Mouse (Mus musculus) NIH3T3 (cell line): ENCODE data around the gene Pcdh7.
A peak's percentile ranks its signal among the peaks of the same experiment; 100 is the strongest.
"Not testable (repeated sequence)": the region's sequence is repeated elsewhere in the genome, so short reads cannot be mapped to it uniquely, and the experiment has no call there.

ENCODE experiments used
- DNase-seq: peaks from one replicate; pipeline ENCODE4 v3.0.0-alpha.2; 2012; ENCODE audit warnings: low read depth

The Pcdh7 gene

DNA sequence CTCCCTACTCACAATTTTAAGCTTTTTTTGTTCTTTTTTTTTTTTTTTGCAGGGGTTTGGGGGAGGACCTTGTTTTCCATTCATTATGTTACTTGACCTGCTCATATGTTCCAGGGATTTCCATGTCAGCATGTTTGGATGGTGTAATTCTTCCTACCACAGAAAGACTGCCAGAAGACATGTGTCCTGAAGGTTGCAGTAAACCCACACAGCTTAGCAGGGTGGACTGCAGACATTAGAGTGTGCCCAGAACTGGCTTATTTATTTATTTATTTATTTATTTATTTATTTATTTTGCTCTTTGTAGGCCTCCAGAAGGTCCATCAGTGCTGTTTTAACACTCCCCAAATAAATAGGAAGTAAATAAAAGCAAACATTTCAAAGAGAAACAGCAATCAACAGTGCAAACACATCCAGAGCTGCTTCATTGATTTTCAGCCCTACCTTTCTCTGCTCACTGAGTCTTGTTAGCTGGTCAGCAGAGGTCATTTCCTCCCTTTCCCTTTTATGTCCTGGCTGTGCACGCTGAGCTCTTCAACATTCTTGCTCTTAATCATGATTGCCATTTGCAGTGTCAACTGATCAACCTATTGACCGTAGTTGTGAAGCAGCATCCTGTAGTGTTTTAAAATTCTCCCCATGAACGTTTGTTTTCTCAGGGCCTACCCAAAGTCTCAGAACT, 401.3 kb downstream of the Pcdh7 start:
- DNase-seq = no peak

DNA sequence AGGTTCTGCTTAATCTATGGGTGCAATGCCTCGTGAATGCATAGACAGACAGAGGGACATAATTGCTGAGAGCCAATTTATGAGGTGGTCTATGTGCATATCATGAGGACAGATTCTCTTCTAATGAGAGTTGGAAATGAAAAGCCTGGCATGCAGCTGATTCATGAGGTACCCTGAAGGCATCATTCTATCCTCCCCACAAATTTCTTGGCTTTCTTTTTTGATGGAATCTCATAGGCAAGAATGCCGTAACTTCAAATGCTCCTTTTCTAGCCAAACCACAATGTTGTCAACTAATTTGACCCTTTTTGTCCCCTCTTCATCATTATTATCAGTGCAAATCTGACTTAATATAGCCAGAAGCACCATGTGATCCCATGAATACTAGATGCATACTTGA, 426.1 kb downstream of the Pcdh7 start:
- DNase-seq = peak; percentile 3

DNA sequence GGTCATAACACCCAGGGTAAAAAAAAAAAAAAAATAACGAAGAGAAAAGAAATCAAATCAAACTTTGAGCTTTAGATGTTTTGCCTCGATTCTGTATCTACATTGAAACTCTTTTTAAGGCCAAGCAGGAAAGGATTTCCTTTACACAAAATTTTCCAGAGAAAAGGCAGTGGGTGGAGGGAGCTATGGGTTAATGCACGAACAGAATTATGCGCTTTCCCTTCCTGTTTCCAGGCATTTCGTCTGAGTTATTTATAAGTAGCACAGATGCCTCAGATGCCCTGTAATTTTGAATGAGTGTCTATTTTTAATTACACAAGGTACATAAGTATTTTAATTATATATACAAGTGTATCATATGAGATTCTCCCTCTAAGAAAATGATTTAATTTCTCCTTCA, 436.2 kb downstream of the Pcdh7 start:
- no peak for DNase-seq

DNA sequence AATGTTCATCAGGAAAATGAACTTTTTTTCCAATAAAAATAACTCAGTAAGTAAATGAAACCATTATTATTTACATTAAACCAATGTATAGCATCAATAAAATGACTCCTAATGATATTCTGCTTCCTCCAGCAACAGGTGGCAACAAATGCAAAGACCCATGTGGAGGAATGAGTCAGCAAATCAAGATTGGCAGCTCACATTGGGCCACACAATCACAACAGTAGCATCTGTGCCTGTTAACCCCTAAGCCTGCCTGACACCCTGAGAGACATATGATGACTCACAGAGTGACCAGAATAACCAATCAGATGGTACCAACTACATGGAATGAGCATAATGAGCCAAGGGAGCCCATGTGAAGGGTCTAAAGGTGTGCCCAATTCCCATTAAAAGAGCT, 454.5 kb downstream of the Pcdh7 start:
- no peak for DNase-seq

DNA sequence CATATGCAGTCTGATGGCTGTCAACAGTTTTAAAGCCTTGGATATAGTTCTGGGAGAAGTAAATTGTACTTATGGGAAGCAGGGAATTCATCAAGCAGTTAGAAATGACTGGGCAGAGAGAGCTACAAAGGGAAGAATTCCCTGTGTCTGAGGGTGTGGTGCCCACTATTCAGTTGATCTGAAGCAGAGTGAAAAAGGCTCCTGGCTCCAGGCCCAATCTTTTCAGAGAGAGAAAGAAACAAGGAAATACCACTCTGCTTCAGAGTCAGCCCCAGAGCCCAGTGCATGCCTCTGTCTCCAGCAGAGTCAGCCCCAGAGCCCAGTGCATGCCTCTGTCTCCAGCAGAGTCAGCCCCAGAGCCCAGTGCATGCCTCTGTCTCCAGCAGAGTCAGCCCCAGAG, 456.6 kb downstream of the Pcdh7 start:
- DNase-seq = not testable (repeated sequence)

DNA sequence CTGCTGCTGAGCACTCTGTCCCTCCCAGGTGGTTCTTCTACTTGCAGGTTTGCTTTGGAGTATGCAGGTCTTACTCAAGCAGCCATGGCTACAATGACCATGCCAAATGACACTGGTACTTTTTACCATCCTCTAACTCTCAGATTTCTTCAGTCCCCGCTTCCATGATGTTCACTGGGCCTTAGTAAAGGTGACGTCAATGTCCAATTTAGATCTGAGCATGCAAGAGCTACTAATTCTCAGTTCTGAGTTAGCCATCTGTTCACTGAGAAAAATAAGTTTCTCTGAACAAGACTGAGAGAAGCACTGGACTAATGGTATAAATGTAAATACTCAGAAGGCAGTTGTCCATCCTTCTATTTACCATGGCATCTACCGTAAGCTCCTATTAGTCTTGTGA, 457.8 kb downstream of the Pcdh7 start:
- DNase-seq = no peak
